Mouse (Mus musculus) neural tube, embryonic 12.5 days (tissue): ENCODE results near the gene Ndufs4. TPM values are rescaled to one million over a fixed set of nuclear protein-coding genes. Genes with fewer than 3 reads are reported as not detected.
A peak's percentile ranks its signal among the peaks of the same experiment; 100 is the strongest.

Experiments
- ATAC-seq: fragments of 200-750 bp; cut with Nextera tagmentation; 2 replicates; pipeline ENCODE4 v1.8.0; 2017; ENCODE audit warnings: low read depth, mild to moderate bottlenecking, moderate TSS enrichment, moderate library complexity; ENCODE audit not compliant: low FRiP score
- H3K27ac ChIP-seq: fragments of 300-500 bp; sonication (generic); 2 replicates; pipeline ENCODE4 v1.5.1; 2016
- H3K27me3 ChIP-seq: fragments of 300-500 bp; sonication (generic); replicated peaks from 2 replicates; pipeline ENCODE4 v1.6.1; 2016; ENCODE audit warnings: mild to moderate bottlenecking
- H3K36me3 ChIP-seq: fragments of 300-500 bp; sonication (generic); 2 replicates; pipeline ENCODE4 v1.6.1; 2016; ENCODE audit warnings: mild to moderate bottlenecking
- H3K4me1 ChIP-seq: fragments of 300-500 bp; sonication (generic); 2 replicates; pipeline ENCODE4 v1.6.1; 2016
- H3K4me2 ChIP-seq: fragments of 300-500 bp; sonication (generic); replicated peaks from 2 replicates; pipeline ENCODE4 v1.6.1; 2016; ENCODE audit warnings: mild to moderate bottlenecking
- H3K4me3 ChIP-seq: fragments of 300-500 bp; sonication (generic); 2 replicates; pipeline ENCODE4 v1.5.1; 2016
- H3K9ac ChIP-seq: fragments of 300-500 bp; sonication (generic); 2 replicates; pipeline ENCODE4 v1.6.1; 2016; ENCODE audit warnings: mild to moderate bottlenecking
- H3K9me3 ChIP-seq: fragments of 300-500 bp; sonication (generic); 2 replicates; pipeline ENCODE4 v1.6.1; 2016; ENCODE audit warnings: mild to moderate bottlenecking
- WGBS: fragments of 180-500 bp; shearing (Covaris S2); methylation state at CpG from one replicate; pipeline ENCODE4 v1.1.7; 2016; 5-methylcytosine and 5-hydroxymethylcytosine counted together
- polyA plus RNA-seq: library from polyadenylated mRNA; unstranded; fragments of >200 nt; fragmentation: Nextera tagmentation; extraction: Ambion mirVana; gene quantifications from 2 replicates; pipeline ENCODE4 v1.2.1, GENCODE M21; 2016

Ndufs4 gene
- polyA plus RNA-seq, 1 experiment from 2014 or later: 323 TPM

DNA sequence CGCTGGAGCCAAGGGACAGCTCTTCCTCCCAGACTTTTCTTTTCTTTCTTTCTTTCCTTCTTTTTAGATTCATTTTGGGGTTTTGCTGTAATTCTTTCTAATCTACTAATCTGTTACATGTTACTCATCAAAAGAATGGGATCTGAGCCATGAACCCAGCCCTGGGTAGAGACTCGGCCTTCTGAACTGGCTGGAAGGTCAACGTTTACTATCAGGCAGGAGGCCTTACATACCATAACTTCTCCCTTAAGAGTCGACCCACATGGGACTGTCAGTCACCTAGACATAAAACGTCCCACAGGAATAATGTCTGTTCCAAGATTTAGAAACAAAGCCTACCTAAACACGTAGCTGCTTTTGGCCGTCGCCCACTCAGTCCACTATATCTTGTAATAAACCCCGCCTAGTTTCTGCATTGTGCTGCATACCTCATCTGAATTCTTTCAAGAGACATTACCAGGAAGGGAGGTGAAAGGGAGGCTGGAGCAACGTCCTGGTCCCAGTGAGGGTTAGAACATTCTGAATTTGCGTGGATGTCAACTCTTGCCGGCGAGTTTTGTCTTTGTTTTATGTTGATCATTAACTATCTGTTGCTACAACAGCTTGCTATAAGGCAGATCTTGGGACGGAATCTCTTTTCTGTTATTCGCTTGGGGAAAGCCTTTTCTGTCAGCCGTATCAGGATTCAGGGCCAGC, 116.5 kb downstream of the Ndufs4 start:
- Histone ChIP-seq H3K4me2 (no peak overlapping the region), H3K4me1 (no peaks in the 10 kb centered on the region), H3K27me3 (no peaks in the 10 kb centered on the region), H3K9me3 (no peaks in the 10 kb centered on the region), H3K4me3 (no peak overlapping the region), H3K9ac (no peak overlapping the region), H3K36me3 (no peaks in the 10 kb centered on the region), H3K27ac (no peak overlapping the region)
- 79% methylated on average over 16 of the region's 16 CpGs for WGBS
- ATAC-seq: no peak

DNA sequence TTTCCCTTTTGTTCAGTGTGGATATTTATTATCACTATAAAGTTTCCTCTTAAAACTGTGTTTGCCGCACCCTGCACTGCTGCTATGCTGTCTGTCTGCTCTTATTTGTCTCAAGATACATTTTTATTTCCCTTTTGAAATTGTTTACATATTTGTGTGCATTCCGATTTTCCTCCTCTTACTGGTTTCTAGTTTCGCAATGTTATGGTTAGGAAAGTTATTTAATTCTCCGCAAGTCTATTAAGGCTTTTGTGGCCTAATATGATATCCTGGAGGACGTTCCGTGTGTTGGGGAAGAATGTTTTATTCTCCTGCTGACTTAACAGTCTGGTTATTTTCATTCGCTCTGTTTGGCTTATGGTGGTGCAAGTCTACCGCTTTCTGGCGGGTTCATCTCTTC, 120.3 kb downstream of the Ndufs4 start:
- no peaks in the 10 kb centered on the region for H3K36me3 ChIP-seq
- no peaks in the 10 kb centered on the region for H3K9me3 ChIP-seq
- no peak overlapping the region for H3K27ac ChIP-seq
- H3K4me3 ChIP-seq: no peak overlapping the region
- H3K9ac ChIP-seq: no peak overlapping the region
- 90% methylated on average over 9 of the region's 9 CpGs for WGBS
- no peaks in the 10 kb centered on the region for H3K4me1 ChIP-seq
- H3K4me2 ChIP-seq: no peak overlapping the region
- no peaks in the 10 kb centered on the region for H3K27me3 ChIP-seq
- no peak for ATAC-seq

DNA sequence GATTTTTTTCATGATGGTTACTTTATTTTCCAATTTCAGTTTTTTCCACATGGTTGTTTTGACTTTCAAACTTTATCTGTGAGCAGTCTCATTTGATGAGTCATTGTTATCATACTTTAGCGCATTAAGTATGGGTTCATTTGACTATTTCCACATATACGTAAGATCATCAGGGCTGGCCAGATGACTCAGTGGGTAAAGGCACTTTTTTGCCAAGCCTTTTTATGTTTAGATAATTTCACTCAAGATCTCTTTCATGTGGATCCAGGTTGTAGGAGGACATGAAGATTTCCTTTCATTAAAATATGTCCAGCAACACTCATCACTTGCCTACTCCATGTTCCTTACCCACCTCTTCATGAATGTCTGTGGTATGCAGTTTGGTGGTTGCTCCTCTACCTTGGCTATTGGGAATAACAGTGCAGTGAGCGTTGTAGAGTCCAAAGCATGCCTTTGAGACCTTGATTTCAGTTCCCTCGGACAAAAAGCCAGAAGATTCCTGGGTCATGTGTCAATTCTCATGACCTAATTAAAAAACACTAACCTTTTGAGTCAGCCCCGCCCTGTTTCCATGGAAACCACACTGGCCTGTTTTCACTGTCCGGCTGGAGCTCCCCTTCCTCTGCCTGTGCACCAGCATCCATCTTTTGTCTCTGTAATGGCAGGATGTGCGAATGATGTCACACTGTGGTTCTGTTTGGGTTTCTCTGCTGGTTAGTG, 127.4 kb downstream of the Ndufs4 start:
- no peak overlapping the region for H3K27ac ChIP-seq
- H3K4me1 ChIP-seq: no peaks in the 10 kb centered on the region
- WGBS: 54% methylated on average over 7 of the region's 7 CpGs
- no peak overlapping the region for H3K4me3 ChIP-seq
- ATAC-seq: 0 out of 2 replicates have a peak, but pooled peaks have one; percentile 41
- H3K4me2 ChIP-seq: no peak overlapping the region
- no peak overlapping the region for H3K9ac ChIP-seq
- no peaks in the 10 kb centered on the region for H3K36me3 ChIP-seq
- H3K9me3 ChIP-seq: no peaks in the 10 kb centered on the region
- no peaks in the 10 kb centered on the region for H3K27me3 ChIP-seq

- ATAC-seq: no peak
- no peak overlapping the region for H3K4me3 ChIP-seq
- no peak overlapping the region for H3K27ac ChIP-seq
- H3K36me3 ChIP-seq: no peaks in the 10 kb centered on the region
- no peaks in the 10 kb centered on the region for H3K9me3 ChIP-seq
- no peak overlapping the region for H3K9ac ChIP-seq
- H3K4me2 ChIP-seq: no peak overlapping the region
- 90% methylated on average over 10 of the region's 10 CpGs for WGBS
- H3K4me1 ChIP-seq: no peaks in the 10 kb centered on the region
- H3K27me3 ChIP-seq: no peaks in the 10 kb centered on the region
These were observed 133.4 kb downstream of the Ndufs4 start for GRCm38 (mm10) chr13:114254697-114255096.

Other genes with a start within 250 kb of the Ndufs4 start
- gene Fst, start 70.7 kb upstream of the Ndufs4 start, polyA plus RNA-seq: 15.5 and 21.9 TPM in 2 replicates